Mouse (Mus musculus) bone marrow macrophage, adult 2 months (primary cell): ENCODE results near the gene Gch1. TPM values are rescaled to one million over a fixed set of nuclear protein-coding genes. Genes with fewer than 3 reads are reported as not detected.

ENCODE experiments used
- H3K27ac ChIP-seq: 2 replicates; pipeline ENCODE4 v1.5.1; 2012; ENCODE audit warnings: low read depth, low read length; ENCODE audit not compliant: insufficient read depth
- H3K4me1 ChIP-seq: 2 replicates; pipeline ENCODE4 v1.6.1; 2012; ENCODE audit warnings: low read length; ENCODE audit not compliant: control insufficient read depth, insufficient read depth
- H3K4me3 ChIP-seq: 2 replicates; pipeline ENCODE4 v1.5.1; 2012; ENCODE audit warnings: mild to moderate bottlenecking, low read length, moderate library complexity; ENCODE audit not compliant: insufficient read depth
- CTCF ChIP-seq: IDR thresholded peaks from 2 replicates; pipeline ENCODE4 v1.5.1; 2012; ENCODE audit warnings: low read depth, mild to moderate bottlenecking, low read length, moderate library complexity
- POLR2A ChIP-seq: IDR thresholded peaks from 2 replicates; pipeline ENCODE4 v1.6.1; 2012; ENCODE audit warnings: mild to moderate bottlenecking, low read depth, low read length, borderline replicate concordance
- polyA plus RNA-seq: library from polyadenylated mRNA; stranded (reverse); fragments of >200 nt; gene quantifications from 2 replicates; pipeline ENCODE4 v1.2.4, GENCODE M21; 2012; ENCODE audit not compliant: missing spikeins, insufficient read depth, insufficient read length

Gch1 gene
- polyA plus RNA-seq, 1 experiment, result 12.9 TPM

- TF ChIP-seq POLR2A (no peak), CTCF (no peak)
- Histone ChIP-seq H3K27ac (peak overlapping the region; percentile 86), H3K4me1 (peaks cover 15% of the 10 kb centered on the region), H3K4me3 (peak overlapping the region; percentile 87)
Measured at GRCm38 (mm10) chr14:47188475-47188847, 752 bp downstream of the Gch1 start.

DNA sequence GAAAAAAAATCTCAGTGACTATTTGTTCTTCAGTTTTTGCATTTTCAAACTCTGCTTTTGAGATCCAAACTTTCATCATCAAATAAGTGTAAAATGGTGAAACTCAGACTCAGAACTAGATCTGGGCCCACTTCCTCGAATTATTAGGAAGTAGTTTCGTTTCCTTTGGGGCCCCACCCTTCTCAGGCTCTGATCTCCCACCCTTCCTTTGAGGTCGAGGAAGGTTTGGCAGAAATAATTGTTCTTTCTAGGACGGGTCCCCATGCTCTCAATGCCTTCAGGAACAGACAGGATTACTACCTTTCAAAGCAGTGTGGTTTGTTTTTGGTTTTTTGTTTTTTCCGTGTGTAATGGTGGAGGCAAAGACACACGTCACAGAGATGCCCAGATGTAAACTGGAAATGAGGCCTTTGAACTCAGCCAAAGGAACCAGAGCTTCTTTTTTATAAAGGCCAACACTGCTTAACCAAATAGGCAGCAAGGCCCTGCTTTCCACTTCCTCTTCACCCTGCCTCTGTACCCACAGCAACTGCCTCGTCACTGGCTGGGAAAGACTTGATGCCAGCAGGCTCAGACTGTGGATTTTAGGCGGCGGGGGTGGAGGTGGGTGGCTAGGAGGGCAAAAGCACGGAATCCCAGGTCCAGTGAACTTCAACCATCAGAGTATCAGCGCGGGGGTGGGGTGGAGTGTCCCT, 1.4 kb downstream of the Gch1 start:
- Histone ChIP-seq H3K4me1 (peaks cover 15% of the 10 kb centered on the region), H3K4me3 (peak overlapping the region; percentile 87), H3K27ac (peak overlapping the region; percentile 86)
- TF ChIP-seq POLR2A, result no peak
- TF ChIP-seq CTCF, result no peak

DNA sequence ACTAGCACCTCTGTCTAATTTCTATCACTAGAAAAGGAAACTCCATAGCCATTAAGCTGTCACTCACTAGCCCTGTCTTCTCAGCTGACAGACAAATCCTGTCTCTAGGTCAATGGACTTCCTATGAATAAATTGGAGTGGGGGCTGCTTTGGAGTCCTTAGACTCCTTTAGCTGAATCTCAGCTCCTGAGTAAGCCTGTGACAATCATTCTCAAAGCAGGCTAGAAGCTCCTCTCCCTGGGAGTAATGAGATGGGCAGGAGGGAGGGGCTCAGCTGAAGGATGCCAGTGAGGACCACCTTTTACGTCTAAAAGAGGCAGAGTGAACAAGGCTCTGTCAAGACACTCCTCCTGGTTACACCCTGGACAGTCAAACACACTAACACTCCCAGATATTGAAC, 2.0 kb downstream of the Gch1 start:
- H3K4me1 ChIP-seq, result peaks cover 15% of the 10 kb centered on the region
- H3K4me3 ChIP-seq, result peak overlapping the region; percentile 39
- H3K27ac ChIP-seq, result peak overlapping the region; percentile 86
- TF ChIP-seq POLR2A, result no peak
- TF ChIP-seq CTCF, result no peak

GRCm38 (mm10) chr14:47186561-47186960, 2.7 kb downstream of the Gch1 start:
- TF ChIP-seq POLR2A (no peak), CTCF (no peak)
- Histone ChIP-seq H3K4me3 (no peak overlapping the region), H3K4me1 (peaks cover 15% of the 10 kb centered on the region), H3K27ac (no peak overlapping the region)

DNA sequence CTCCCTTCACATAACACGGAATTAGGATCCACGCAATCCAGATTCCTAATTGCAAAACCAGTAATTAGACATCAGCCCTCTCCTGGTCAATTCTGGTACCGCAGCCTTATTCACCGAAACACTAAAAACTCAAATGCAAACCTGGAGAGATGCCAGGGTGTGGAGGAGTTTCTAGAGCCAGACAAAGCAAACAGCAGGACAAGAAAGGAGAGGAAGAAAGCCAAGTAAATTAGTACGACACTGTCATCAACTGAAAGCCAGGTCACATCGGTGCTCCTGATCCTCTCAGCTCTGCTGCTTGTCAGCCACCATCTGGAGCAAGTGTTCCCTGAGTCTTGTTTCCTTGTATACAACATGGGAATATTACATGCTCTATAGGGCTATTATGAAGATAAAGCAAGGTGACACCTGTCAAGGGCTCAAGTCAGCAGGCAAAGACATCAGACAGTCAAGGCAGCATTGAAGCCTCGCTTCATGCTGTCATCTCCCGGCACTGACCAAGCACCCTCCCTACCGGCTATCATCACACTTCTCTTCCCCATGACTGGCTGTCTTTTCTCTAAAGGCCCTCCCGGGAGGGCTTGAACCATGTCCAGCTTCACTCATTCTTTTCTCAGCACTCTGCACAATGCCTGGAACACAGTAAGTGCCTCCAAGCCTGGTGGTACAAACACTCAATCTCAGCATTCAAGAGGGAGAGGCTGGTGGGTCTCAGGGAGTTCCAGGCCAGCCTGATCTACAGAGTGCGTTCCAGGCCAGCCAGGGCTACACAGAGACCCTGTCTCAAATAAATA, 7.5 kb downstream of the Gch1 start:
- TF ChIP-seq POLR2A (no peak), CTCF (no peak)
- H3K27ac ChIP-seq, result no peak overlapping the region
- no peak overlapping the region for H3K4me3 ChIP-seq
- H3K4me1 ChIP-seq, result peaks cover 13% of the 10 kb centered on the region

DNA sequence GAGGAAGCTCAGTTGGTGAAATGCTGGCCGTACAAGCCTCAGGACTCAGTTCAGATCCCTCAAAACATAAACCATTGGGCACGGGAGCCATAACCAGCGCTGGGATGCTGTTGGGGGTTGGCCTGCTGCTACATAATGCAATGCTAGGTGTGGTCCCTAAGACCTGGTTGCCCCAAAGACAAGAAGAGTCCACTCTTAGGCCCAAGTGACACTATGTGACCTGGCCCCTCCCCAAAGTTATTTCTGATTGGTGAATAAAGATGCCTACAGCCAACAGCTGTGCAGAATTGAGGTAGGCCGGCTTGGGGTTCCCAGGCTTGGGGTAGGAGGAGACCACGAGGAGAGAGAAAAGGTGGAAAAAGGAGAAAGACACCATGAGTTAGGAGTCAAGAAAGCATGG, 10.4 kb downstream of the Gch1 start:
- peaks cover 6% of the 10 kb centered on the region; the same call in 1 of the 2 replicates for H3K4me1 ChIP-seq
- no peak overlapping the region for H3K27ac ChIP-seq
- no peak overlapping the region for H3K4me3 ChIP-seq
- TF ChIP-seq CTCF (no peak), POLR2A (no peak)

DNA sequence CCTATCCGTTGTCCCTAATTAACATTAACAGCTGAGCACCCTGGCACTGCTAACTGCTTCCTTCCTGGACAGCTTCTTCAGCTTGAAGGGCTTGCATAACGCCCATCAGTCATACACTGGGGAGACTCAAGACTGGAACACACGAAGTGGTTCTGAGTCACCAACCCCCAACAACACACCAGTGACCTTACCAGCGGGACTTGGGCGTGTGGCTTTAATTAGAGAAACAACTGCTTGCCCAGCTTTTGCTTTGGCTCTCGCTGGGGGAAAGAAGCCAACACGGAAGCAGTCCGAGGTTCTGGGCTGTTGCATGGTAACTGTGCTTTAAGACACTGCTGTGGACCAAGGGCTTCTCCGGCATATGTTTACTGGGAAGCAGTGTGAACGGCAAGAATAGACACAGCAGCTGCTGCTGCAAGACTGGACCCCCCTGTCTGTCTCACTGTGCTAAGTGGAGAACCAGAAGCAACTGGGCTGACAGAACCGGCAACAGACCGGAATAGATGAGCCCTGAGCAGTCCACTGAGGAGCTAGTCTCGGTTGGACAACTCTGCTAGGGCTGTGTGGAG, 11.3 kb downstream of the Gch1 start:
- H3K4me1 ChIP-seq, result peaks cover 6% of the 10 kb centered on the region; the same call in 1 of the 2 replicates
- peak overlapping the region; percentile 68 for H3K27ac ChIP-seq
- peak overlapping the region; percentile 46 for H3K4me3 ChIP-seq
- TF ChIP-seq POLR2A (no peak), CTCF (no peak)

DNA sequence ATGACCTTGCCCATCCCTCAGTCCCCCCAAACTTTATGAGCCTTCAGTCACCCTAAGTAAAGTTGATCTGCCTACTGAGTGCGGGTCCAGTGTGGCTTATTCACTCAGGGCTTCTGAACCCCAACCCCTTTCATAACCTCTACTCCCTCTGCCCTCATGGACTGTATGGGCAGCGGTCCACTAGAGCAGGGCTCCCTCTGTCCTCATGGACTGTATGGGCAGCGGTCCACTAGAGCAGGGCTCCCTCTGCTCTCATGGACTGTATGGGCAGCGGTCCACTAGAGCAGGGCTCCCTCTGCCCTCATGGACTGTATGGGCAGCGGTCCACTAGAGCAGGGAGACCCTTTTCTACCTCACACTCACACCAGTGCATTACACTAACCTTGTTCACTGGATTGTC, 13.0 kb downstream of the Gch1 start:
- TF ChIP-seq POLR2A, result no peak
- TF ChIP-seq CTCF, result no peak
- Histone ChIP-seq H3K27ac (no peak overlapping the region), H3K4me3 (no peak overlapping the region), H3K4me1 (peaks cover 9% of the 10 kb centered on the region; the same call in 1 of the 2 replicates)

DNA sequence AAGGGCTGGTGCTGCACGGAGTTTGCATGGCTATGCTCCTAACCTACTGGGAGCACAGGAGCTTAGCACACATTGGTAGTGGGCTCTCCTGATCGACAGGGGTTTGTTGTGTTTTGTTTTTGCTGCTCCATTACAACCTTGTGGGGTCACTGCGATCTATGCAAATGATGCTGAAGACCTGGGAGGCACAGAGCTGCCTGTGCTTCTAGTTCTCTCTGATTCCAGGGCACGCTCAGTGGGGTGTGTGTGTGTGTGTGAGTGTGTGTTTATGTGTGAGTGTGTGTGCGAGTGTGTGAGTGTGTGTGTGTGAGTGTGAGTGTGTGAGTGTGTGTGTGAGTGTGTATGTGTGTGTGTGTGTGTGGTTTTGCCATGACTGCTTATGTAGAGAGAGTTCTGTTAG, 14.1 kb downstream of the Gch1 start:
- Histone ChIP-seq H3K4me3 (no peak overlapping the region), H3K4me1 (peaks cover 9% of the 10 kb centered on the region; the same call in 1 of the 2 replicates), H3K27ac (no peak overlapping the region)
- TF ChIP-seq CTCF, result no peak
- no peak for TF ChIP-seq POLR2A

DNA sequence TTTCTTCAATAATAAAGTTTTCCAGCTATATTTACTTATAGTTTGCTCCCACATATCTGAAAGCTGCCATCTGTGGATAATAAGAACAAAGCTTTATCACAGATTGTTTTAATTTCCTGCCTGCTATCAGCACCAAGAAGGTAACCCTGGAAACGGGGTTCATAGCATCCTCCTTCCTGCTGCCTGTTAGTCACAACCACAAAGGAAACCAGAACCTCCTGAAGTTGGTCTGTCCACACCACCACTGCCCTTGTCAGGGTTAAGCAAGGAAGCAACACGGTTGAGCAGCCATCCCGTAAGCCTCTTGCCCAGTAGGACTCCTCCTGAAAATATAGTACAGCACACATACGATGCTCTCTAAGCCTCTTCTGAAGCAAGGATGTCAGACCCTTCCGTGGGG, 17.1 kb downstream of the Gch1 start:
- Histone ChIP-seq H3K4me1 (peaks cover 3% of the 10 kb centered on the region; the same call in 1 of the 2 replicates), H3K4me3 (no peak overlapping the region), H3K27ac (no peak overlapping the region)
- TF ChIP-seq POLR2A (no peak), CTCF (no peak)
